Mouse (Mus musculus): Measurements from ENCODE around the gene Tpx2. TPM values are rescaled to one million over a fixed set of nuclear protein-coding genes. Genes with fewer than 3 reads are reported as not detected.

Tpx2 gene
- total RNA-seq, 2 experiments from 2014 or later = 2.6 to 3.0 TPM

DNA sequence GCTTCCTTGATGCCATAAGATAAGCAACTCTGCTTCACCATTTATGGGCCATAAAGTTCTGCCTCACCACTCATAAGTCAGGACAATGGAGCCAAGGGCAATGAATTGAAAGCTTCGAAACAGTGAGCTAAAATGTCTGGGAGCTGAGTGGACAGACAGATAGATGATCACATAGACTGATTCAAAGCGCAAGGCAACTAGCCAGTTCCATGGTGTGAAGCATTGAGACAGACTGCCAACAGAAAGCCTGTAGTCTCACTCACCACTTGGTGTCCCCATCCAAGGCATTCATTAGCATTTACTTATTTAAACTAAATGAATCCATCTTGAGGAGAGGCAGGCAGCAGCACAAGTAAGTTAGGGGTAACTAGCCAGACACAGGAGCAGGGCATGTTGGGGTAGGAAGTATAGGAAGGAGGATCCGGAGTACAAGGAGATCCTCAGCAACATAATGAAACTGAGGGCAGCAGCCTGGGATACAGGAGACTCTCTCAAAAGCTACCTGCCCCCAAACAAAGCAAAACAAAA is 28.6 kb upstream of the Tpx2 start:
- DNase-seq (ENCODE audit: low spot score in 2 of 2) = no peak
- intact Hi-C loops (cut with DNase I) = no loop called here

DNA sequence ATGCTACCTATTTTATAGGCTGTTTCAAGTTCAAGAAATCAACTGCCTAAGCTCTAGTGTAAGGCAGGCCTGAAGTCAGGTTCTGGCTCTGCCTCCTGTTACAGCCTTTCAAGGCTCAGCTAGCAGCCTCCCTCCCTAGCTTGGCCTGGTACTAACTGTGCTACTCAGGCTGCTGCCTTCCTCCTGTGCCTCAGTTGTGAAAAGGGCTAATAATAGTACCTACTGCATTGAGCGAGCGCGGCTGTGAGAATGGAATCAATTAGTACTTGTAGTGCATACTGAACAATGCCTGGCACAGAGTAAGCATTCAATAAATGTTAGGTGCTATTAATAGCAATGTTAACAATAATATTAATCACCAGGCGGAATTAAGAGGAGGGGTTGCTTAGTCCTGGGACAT is 27.8 kb upstream of the Tpx2 start:
- peak in 1 of 2 experiments; percentile 26 for DNase-seq (ENCODE audit: low spot score in 2 of 2)
- intact Hi-C loops (cut with DNase I) = no loop called here

DNA sequence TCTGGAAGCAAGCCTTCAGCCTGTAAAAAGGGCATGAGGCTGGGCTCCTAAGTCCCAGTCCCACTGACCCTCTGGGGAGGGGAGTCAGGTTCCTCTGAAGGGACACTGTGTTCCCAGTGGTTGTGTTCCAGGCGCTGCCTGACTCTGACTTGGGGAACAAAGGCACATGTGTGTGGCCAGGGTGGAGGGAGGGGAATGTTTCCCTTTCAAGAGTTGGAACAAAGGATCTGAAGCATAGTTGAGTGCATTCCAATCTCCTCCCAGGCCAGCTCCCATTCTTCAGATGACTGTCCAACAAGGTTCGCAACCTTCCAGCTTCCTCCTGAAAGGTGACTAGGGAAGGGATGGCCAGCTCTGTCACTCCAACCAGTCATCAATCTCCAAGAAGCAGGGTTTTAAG is 27.4 kb upstream of the Tpx2 start:
- intact Hi-C loops (cut with DNase I) = no loop called here
- peak; percentile 37 to 63 for DNase-seq (ENCODE audit: low spot score in 2 of 2)

DNA sequence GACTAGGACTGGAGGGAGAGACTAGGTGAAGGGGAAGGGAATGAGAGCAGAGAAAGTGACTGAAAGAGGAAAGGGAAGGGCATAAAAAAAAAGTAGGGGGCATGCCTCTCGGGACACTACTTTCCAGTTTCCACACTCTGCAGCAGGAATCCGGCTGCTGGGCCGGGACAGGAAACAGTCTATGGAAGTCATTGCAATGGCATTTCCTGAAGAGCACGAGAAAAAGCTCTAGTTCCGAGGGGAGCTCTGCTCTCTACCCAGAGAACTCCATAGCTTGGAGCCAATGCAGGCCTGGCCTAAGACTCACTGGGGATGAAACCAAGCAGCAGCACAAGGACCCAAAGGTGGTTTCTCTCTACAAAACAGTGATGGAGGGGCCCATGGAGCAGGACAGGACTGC is 26.7 kb upstream of the Tpx2 start:
- DNase-seq (ENCODE audit: low spot score in 2 of 2) = no peak
- intact Hi-C loops (cut with DNase I) = no loop called here

DNA sequence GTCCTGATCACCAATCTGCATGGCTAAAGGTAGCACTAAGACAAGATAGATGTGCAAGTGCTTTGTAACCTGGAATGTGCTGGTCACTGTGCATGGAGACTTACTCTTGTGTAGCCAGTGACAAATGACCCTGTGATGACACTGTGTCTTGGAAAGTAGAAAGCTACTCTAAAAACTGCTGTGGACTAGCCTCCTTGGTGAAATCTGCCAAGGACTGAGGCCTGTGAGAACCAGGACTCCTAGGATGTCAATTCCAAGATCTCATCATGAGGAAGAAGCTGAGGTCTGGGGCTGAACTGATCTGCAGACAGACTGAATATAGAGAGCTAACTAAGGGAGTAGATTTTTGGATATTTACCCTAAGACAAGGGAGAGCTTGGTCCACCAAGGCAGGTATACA is 26.2 kb upstream of the Tpx2 start:
- intact Hi-C loops (cut with DNase I) = no loop called here
- no peak for DNase-seq (ENCODE audit: low spot score in 2 of 2)

DNA sequence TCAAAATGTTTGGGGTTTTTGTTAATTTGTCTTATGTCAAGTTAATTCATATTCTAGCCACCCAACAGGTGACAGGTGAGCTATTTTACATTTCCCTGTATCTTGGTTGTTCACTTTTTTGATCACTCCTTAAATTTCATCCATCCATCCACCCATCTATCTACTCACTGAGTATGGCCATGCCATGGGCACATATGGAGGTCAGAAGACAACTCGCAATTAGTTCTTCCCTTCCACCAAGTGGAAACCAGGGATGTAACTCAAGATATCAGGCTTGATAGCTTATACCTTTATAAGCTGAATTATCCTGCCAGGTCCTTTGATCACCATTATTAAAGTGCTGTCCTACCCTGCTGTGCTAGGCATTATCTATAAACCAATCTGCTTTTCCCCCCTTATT is 24.0 kb upstream of the Tpx2 start:
- DNase-seq (ENCODE audit: low spot score in 2 of 2) = no peak

DNA sequence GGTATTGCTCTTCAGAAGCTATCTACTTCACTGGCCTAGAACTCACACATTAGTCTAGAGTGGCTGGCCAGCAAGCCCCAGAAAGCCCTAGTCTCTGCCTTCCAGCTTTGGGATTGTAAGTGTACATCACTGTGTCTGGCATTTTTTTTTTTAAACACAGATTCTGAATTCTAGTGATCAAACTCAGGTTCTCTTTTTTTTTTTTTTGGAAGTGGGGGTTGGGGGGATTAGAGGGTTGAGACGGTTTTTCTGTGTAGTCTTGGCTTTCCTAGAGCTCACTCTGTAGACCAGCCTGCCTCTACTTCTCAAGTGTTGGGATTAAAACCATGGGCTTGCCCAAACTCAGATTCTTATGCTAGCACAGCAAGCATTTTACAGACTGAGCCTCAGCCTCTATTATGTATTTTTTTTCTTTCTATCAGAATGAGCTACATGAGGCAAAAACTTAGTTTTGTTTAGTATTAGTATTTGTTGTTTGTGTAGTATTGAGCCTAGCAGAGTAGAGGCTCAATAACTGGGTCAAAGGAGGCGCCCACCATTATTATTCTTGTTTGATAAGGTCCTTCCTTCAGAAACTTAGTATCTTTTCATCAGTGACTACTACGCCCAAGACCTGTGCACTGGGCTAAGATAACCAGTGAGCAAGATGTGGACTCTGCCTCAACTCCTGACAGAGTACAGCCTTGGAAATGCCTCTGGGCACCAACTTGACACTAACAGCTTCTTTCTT is 23.2 kb upstream of the Tpx2 start:
- DNase-seq (ENCODE audit: low spot score in 2 of 2) = no peak
- intact Hi-C loops (cut with DNase I) = no loop called here

More for the DNA sequence above, 24.0 kb upstream of the Tpx2 start:
- intact Hi-C loops (cut with DNase I) = no loop called here

DNA sequence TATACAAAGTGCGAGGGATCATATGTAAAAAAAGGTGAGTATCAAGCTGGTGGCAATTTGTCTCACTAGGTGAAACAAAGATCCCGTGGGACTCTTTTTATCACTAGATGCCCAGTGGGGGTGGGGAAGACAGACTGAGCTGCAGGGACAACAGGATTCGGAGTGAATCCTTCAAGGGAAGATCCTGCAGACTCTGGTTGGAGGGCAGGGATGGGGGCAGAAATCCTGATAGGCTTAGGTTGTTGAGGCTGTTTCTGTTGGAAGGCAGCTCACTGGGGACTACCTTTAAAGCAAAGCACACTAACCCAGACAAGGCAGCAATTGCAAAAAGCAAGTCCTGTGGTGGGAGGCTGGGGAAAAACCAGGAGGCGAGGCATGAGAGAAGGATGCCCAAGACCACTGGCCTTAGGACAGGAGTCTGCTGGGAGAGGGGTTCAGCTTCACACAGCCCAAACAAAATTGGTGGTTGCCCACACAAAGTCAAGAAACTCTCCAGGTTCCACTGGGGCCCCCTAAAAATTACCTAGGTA is 22.5 kb upstream of the Tpx2 start:
- intact Hi-C loops (cut with DNase I) = no loop called here
- no peak for DNase-seq (ENCODE audit: low spot score in 2 of 2)

DNA sequence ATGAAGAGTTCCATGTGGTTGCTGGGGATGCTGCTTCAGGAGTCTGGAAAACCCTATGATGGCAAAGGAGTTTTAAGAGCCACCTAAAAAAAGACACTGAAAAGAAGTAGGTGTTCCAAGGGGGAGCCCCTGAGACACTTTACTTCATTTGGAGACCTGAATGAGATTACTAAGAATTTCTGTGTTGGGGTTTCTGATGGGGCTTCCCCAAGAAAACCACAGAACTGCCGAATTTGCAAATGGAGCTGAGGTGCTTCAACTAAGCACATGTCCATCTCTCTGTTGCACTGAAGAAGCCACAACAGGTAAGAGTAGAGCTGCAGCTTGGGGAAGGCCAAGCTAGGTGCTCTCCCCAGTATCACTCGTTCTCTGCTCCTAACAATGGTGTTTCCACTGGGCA is 22.1 kb upstream of the Tpx2 start:
- DNase-seq (ENCODE audit: low spot score in 2 of 2) = no peak
- intact Hi-C loops (cut with DNase I) = no loop called here

DNA sequence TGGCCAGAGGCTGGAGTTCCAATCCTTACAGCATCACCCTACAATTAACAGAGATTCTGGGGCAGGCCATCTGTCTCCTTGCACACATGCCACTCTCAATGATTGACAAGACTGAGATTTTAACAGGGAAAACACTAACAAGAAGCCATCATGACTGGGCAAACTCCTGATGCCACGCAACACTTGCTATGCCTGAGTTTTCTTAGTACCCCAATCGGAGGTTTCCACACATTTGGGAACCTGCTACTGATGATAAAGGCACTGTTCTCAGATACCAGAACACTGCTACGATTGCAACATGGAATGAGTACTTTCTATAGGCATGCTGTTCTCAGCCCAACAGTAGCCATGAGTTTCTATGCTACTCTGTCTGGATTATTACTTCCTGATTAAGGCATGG is 21.3 kb upstream of the Tpx2 start:
- DNase-seq (ENCODE audit: low spot score in 2 of 2) = no peak
- intact Hi-C loops (cut with DNase I) = no loop called here

DNA sequence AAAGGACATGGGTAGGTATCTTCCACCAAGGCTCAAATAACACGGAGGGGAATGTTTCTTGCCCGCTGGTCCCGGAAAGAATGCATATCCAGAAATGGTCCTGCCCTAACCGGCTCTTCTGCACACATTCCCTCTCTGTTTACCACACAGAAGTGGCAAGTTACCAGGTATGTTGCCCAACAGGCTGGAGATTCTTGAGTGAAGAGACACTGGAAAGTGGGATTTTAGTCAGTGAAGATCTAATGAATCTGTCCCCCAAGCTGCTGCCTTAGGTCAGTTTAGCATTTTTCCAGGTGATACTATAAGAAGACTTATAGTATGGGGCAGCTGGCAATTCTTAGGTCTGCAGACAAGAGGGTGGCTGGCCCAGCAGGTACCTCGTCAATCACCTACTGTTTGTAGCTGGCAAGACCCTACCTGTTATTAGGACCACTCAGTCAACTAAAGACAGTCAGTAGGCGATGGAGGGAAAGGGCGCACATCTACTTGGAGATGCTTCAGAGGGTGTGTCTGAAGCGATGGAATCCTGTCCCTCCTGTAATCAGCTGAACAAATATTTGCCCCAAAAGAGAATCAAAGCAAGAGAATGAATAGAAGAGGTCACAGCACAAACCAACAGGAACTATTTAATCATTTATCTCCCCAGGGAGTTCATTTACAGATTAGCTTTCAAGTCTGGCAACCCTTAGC is 20.3 kb upstream of the Tpx2 start:
- DNase-seq (ENCODE audit: low spot score in 2 of 2) = no peak
- intact Hi-C loops (cut with DNase I) = no loop called here

DNA sequence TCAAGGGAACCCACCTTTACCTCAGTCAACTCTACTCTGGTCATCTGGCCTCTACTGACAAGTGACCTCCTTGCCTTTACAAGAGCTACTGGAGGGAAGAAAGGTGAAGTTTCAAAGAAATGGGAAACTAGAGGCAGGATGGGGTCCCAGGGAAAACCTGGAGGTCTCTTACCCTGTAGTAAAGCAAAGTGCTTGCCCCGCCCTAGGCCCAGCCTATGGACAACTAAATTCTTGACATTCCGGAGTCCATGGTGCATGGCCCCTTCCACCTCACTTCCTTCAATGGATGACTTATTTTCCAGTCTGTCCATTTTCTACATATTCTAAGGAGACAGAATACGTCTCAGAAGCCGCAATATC is 19.8 kb upstream of the Tpx2 start:
- intact Hi-C loops (cut with DNase I) = no loop called here
- DNase-seq (ENCODE audit: low spot score in 2 of 2) = no peak

DNA sequence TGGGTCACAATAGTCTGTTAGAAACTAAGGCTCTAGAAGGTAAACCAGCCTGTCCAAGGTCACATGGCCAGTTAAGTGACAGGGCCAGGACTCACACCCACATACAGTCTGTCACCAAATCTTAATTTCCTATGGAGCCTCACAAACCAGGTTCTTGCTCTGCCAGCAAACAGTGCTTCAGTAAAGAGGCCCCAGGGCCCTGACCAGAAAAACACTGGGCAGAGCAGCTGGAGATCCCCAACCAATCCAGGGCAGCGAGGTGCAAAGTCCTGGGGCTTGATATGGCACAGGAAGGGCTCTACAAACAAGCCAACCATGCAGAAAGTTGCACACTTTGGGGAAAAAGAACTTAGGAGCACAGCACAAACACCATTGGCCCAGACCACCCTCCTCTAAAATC is 19.2 kb upstream of the Tpx2 start:
- intact Hi-C loops (cut with DNase I) = no loop called here
- DNase-seq (ENCODE audit: low spot score in 2 of 2) = no peak

DNA sequence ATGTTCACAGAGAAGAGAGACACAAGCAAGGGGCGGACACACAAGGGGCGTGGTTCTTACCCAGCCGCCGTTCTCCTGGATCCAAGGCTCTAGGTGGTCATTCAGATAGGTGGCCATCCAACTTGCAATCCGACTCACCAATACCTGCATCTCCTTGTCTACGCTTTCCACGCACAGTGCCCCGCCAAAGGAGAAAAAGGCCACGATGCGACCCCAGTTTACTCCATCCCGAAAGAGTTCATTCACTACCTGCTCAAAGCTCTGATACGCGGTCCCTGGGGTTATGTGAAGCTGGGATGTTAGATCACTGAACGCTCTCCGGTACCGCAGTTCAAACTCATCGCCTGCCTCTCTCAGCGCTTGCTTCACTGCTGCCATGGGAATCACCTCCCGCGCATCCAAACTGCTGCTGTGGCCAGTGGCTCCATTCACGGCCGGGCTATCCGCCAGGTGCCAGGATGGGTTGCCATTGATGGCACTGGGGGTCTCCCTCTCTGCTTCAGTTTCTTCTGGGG is 18.3 kb upstream of the Tpx2 start:
- intact Hi-C loops (cut with DNase I) = loop anchor here (1.0 kb wide), 1 partner anchor 44 kb away; no protein-coding TSS in a partner anchor
- peak in 1 of 2 experiments; percentile 42 for DNase-seq (ENCODE audit: low spot score in 2 of 2)

DNA sequence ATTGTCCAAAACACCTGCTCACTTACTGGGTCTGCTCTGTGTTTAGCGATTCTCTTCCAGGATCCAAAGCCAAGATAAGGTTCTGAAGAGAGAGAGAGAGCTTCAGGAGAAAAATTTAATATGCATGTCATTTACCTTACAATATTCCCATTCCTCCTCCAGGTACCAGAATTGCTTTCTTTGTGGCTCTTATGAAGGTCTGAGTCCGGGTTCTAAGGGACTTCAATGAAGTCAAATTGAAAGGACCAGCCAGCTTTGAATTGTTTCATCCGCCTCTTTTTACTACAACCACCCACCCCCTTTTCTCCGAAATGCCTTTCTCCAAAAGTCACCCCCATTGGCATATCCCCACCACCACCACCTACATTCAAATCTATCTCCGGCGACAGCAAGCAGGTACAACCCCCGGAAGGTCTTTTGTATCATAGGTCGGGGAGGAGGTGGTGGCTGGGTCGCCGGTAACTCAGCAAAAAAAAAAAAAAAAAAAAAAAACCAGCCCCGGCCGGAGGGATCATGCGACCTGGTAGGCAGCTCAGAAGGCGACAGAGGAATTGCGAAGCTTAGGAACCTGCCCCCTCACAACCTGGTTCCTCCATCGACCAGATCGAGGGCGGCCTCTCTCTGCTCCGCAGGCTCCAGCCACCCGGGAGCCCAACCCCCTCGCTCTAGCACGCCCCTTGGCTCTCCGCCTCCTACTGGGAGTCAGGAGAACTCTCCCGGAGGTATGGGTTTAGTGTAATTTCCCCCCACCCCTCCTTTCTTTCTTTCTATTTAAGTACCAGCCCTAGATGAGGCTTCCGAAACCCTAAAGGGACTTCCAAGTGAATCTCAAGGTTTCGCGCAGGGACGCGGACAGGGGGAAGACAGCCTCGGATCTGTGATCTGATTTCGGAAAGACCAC is 17.5 kb upstream of the Tpx2 start:
- peak; percentile 87 to 92 for DNase-seq (ENCODE audit: low spot score in 2 of 2)
- intact Hi-C loops (cut with DNase I) = loop anchor here (2.0 to 5.0 kb wide), 2 partner anchors 63 to 213 kb away; no protein-coding TSS in a partner anchor

DNA sequence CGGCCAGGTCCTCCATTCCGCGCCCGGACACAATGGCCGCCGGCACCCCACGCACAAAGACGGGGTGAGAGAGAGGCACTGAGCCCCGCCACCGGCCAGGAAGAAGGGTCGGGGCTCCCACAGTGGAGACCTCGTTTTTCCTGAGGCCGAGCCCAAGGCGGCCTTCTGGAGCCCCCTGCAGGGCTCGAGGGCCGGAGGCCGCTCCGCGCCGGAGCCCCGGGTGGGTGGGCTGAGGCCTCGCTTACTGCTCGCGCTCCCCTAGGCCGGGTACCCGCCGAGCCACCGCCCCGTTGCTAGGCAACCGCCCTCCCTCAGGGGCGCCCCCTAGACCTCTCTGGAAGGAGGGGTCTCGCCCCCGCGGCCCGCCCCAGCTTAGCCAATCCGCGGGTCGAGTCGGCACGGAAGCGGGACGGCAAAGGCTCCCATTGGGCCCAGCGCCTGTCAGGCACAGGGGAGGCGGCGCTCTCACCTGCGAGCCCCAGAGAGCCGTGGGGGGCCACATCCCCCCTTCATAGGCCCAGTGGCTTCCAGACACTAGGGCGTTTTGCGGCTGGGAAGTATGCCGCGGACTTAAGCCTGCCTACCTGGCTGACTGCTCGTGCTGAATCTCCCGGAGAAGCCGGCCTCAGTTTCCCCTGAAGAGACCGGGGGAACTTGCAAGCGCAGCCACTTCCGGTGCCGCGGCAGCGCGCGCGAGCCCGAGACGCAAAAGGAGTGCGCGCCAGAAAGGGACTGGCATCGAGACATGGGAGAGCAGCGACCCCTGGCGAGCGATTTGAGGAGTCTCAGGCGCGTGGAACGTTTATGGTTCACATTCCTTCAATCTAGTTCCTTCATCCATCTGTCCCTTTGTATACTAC is 16.5 kb upstream of the Tpx2 start, which contains the start of gene Bcl2l1:
Bcl2l1 (minus strand) TSS at position 710 of the 860 bp plus-strand sequence.
- intact Hi-C loops (cut with DNase I) = loop anchor here (1.0 to 5.0 kb wide), 3 partner anchors 64 to 214 kb away; no protein-coding TSS in a partner anchor
- peak; percentile 97 to 99 for DNase-seq (ENCODE audit: low spot score in 2 of 2)

DNA sequence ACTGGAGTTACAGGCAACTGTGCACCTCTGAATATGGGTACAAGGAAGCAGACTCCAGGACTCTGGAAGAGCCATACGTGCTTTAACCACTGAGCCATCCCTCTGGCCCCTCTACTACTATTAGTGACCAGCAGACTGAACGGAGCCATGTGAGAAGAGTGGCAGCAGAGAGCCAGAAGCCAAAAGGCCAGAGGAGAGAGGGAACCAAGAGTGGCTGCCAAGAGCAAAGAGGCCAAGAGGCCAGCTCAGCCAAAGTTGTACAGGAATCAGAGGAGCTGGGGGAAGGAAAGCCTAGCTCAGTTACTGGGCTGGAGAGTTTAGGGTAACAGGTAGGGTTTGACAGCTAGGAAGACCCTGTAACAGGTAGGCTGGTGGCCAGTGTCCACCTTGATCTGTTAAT is 8.5 kb upstream of the Tpx2 start:
- intact Hi-C loops (cut with DNase I) = no loop called here
- no peak for DNase-seq (ENCODE audit: low spot score in 2 of 2)

DNA sequence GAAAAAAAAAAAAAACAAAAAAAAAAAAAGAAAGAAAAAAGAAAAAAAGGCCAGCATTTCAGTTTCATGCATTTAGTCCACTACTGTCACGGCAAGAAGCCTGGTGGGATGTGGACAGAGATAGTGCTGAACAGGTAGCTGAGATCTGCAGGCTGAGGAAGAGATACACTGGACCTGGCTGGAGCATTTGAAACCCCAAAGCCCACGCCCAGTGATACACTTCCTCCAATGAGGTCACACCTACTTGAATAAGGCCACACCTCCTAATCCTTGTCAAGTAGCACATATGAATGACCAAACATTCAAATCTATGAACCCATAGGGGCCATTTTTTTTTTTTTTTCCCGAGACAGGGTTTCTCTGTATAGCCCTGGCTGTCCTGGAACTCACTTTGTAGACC is 5.0 kb upstream of the Tpx2 start:
- no peak for DNase-seq (ENCODE audit: low spot score in 2 of 2)
- intact Hi-C loops (cut with DNase I) = no loop called here

All from left cerebral cortex, postnatal 14 days (tissue).